In genomic region chr4:143219316-143219751, GRCm38 (mm10) we compare ENCODE assay signal across 11 mouse cellular contexts. TPM values are rescaled to one million over a fixed set of nuclear protein-coding genes. Genes with fewer than 3 reads are reported as not detected.
DNase-seq lines count a peak whose midpoint lies in the region; ATAC-seq lines count a peak whose summit lies in the region.
"Had no signal": no experiment of that assay in that cellular context is flagged by ENCODE, and none has a peak within 500 bp of the region (broad histone marks: within the 10 kb centered on the region; RNA-seq: fewer than 3 reads in every experiment).

No protein-coding gene starts in this region.

- no peak overlapping the region for H3K27ac ChIP-seq in kidney, embryonic 15.5 days
- H3K27ac ChIP-seq in forebrain, embryonic 12.5 days: peak overlapping the region; percentile 77
- no peak overlapping the region for H3K27ac ChIP-seq in liver, embryonic 11.5 days (ENCODE audit: low read depth, low read length)
- H3K27ac ChIP-seq: embryonic facial prominence, embryonic 15.5 days; heart, embryonic 15.5 days had no signal

- H3K4me3 ChIP-seq in kidney, embryonic 15.5 days (replicated peaks): no peak overlapping the region
- H3K4me3 ChIP-seq in forebrain, embryonic 12.5 days (replicated peaks): no peak overlapping the region
- H3K4me3 ChIP-seq in liver, embryonic 11.5 days (ENCODE audit: low read depth, low read length): no peak overlapping the region
- H3K4me3 ChIP-seq: embryonic facial prominence, embryonic 15.5 days; heart, embryonic 15.5 days had no signal

- no peak for DNase-seq in kidney, postnatal 10 days
- DNase-seq in splenic B cell, adult 2 months (ENCODE audit: low read depth, low spot score): peak; percentile 71
- no peak for DNase-seq in adrenal gland, postnatal 25 days
- no peak for DNase-seq in liver, embryonic 11.5 days (ENCODE audit: low spot score)
- DNase-seq: adrenal gland, postnatal 14 days had no signal

- H3K4me2 ChIP-seq in kidney, embryonic 15.5 days: peak overlapping the region; percentile 28
- peak overlapping the region; percentile 34 for H3K4me2 ChIP-seq in forebrain, embryonic 12.5 days
- no peak overlapping the region for H3K4me2 ChIP-seq in liver, embryonic 11.5 days
- H3K4me2 ChIP-seq: embryonic facial prominence, embryonic 15.5 days; heart, embryonic 15.5 days had no signal

- H3K9me3 ChIP-seq in kidney, embryonic 15.5 days (replicated peaks): no peaks in the 10 kb centered on the region
- no peaks in the 10 kb centered on the region for H3K9me3 ChIP-seq in forebrain, embryonic 12.5 days
- no peaks in the 10 kb centered on the region for H3K9me3 ChIP-seq in liver, embryonic 11.5 days (ENCODE audit: control insufficient read depth, low read length)
- H3K9me3 ChIP-seq: embryonic facial prominence, embryonic 15.5 days; heart, embryonic 15.5 days had no signal

- 20% methylated on average over 9 of the region's 9 CpGs for WGBS in kidney, embryonic 15.5 days
- 25% methylated on average over 9 of the region's 9 CpGs for WGBS in forebrain, embryonic 12.5 days
- WGBS in liver, embryonic 11.5 days: 53% methylated on average over 9 of the region's 9 CpGs

- no peaks in the 10 kb centered on the region for H3K27me3 ChIP-seq in kidney, embryonic 15.5 days
- no peaks in the 10 kb centered on the region for H3K27me3 ChIP-seq in forebrain, embryonic 12.5 days
- H3K27me3 ChIP-seq in splenic B cell, adult 2 months (ENCODE audit: control insufficient read depth, insufficient read depth, low read length, poor library complexity, severe bottlenecking): no peaks in the 10 kb centered on the region
- no peaks in the 10 kb centered on the region for H3K27me3 ChIP-seq in liver, embryonic 11.5 days (replicated peaks; ENCODE audit: control insufficient read depth, insufficient read depth, low read length)
- H3K27me3 ChIP-seq: embryonic facial prominence, embryonic 15.5 days had no signal

- H3K4me1 ChIP-seq in kidney, embryonic 15.5 days: peaks cover 4% of the 10 kb centered on the region; the same call in 1 of the 2 replicates
- peaks cover 7% of the 10 kb centered on the region for H3K4me1 ChIP-seq in forebrain, embryonic 12.5 days
- H3K4me1 ChIP-seq in liver, embryonic 11.5 days (replicated peaks; ENCODE audit: control insufficient read depth, insufficient read depth, low read length): peaks cover 2% of the 10 kb centered on the region; the same call in 1 of the 2 replicates
- H3K4me1 ChIP-seq: embryonic facial prominence, embryonic 15.5 days; heart, embryonic 15.5 days had no signal

- no peak for ATAC-seq in kidney, embryonic 15.5 days (replicated peaks; ENCODE audit: low FRiP score)
- peak; percentile 64 for ATAC-seq in forebrain, embryonic 12.5 days (ENCODE audit: low FRiP score)
- ATAC-seq in megakaryocyte progenitor cell, adult 5-6 weeks (replicated peaks; ENCODE audit: poor library complexity): peak; percentile 52
- ATAC-seq in erythroid progenitor cell, adult 5-6 weeks (replicated peaks; ENCODE audit: low FRiP score, poor library complexity, severe bottlenecking): no peak
- ATAC-seq in liver, embryonic 11.5 days (replicated peaks; ENCODE audit: low FRiP score): no peak

- H3K9ac ChIP-seq in kidney, embryonic 15.5 days: no peak overlapping the region
- no peak overlapping the region for H3K9ac ChIP-seq in forebrain, embryonic 12.5 days
- H3K9ac ChIP-seq in liver, embryonic 11.5 days (ENCODE audit: low read depth, low read length): no peak overlapping the region
- H3K9ac ChIP-seq: embryonic facial prominence, embryonic 15.5 days; heart, embryonic 15.5 days had no signal

- H3K36me3 ChIP-seq in kidney, embryonic 15.5 days: no peaks in the 10 kb centered on the region
- no peaks in the 10 kb centered on the region for H3K36me3 ChIP-seq in forebrain, embryonic 12.5 days (replicated peaks)
- H3K36me3 ChIP-seq in splenic B cell, adult 2 months (ENCODE audit: control insufficient read depth, insufficient read depth, low read length, poor library complexity, severe bottlenecking): no peaks in the 10 kb centered on the region
- no peaks in the 10 kb centered on the region for H3K36me3 ChIP-seq in liver, embryonic 11.5 days (ENCODE audit: control insufficient read depth, insufficient read depth, low read length)
- H3K36me3 ChIP-seq: embryonic facial prominence, embryonic 15.5 days; heart, embryonic 15.5 days had no signal

RNA-seq across cellular contexts. Expression of gene Prdm2, which starts 6.5 kb away (rescaled TPM):
- 11.3 TPM in 2 replicates for polyA plus RNA-seq in kidney, embryonic 15.5 days (2015; fragmentation: Nextera tagmentation; extraction: Ambion mirVana)
- 17.0 and 18.8 TPM in 2 replicates for polyA plus RNA-seq in forebrain, embryonic 12.5 days (2016; fragmentation: Nextera tagmentation; extraction: Ambion mirVana)
- 16.1 and 16.5 TPM in 2 replicates for total RNA-seq in megakaryocyte progenitor cell, adult 5-6 weeks (2015)
- total RNA-seq in megakaryocyte progenitor cell, adult 5-6 weeks (2017): 9.5 and 12.5 TPM in 2 replicates
- total RNA-seq in erythroid progenitor cell, adult 5-6 weeks (2015; ENCODE audit: low replicate concordance): 5.4 and 5.8 TPM in 2 replicates
- 5.4 and 6.7 TPM in 2 replicates for total RNA-seq in erythroid progenitor cell, adult 5-6 weeks (2017; ENCODE audit: low replicate concordance)
- 32.4 and 32.5 TPM in 2 replicates for total RNA-seq in adrenal gland, postnatal 25 days (2021)
- polyA plus RNA-seq in liver, embryonic 11.5 days (2014; fragmentation: Nextera tagmentation; extraction: Ambion mirVana): 7.3 and 8.3 TPM in 2 replicates

Comparison
In these comparisons a context has a peak if more than half of its experiments do, and no peak if none do; other contexts are left out.
1. ATAC-seq: peak in forebrain, embryonic 12.5 days (single experiment) and megakaryocyte progenitor cell, adult 5-6 weeks (single experiment); none in kidney, embryonic 15.5 days (single experiment), erythroid progenitor cell, adult 5-6 weeks (single experiment) and liver, embryonic 11.5 days (single experiment).